Mouse (Mus musculus): ENCODE data around the gene Ptprd.

DNA sequence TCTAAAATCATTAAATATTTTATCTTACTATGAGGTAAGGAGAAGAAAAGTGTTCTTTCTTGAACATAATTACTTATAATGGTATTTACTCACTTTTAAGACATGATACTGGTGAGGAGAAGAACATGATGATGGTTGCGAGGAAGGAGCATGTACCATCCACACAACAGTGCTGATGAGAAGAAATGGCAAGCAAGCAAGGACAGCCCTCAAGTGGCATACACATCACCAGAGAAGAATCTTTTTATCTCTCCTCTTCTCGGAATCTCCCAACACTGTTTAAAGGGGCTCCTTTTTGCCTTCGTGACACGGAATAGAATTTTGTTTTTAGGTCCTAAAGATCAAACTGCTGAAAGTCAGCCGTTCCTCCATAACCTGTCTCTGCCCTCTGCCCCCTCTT is 1973.2 kb downstream of the Ptprd start:
- TF ChIP-seq MAZ (IDR thresholded peaks at IDR 0.05; ENCODE audit: low read depth, low read length) = no peak
- no peak for TF ChIP-seq TCF12 (IDR thresholded peaks at IDR 0.05; ENCODE audit: low read depth, low read length)
- no peak for TF ChIP-seq ZC3H11A (IDR thresholded peaks at IDR 0.05; ENCODE audit: low read depth, low read length)
- TF ChIP-seq RAD21 (IDR thresholded peaks at IDR 0.05; ENCODE audit: low read depth, low read length) = no peak
- no peak for TF ChIP-seq CHD2 (IDR thresholded peaks at IDR 0.05; ENCODE audit: low read length)
- TF ChIP-seq USF2 (IDR thresholded peaks at IDR 0.05; ENCODE audit: borderline replicate concordance in 1 of 2, insufficient read depth in 1 of 2, low read depth in 1 of 2, low read length in 2 of 2) = no peak

Measured in MEL (cell line).